Mouse (Mus musculus) cerebellum, adult (tissue): Measurements from ENCODE around the gene Mfsd6l.

Experiments used
- ATAC-seq: cut with Nextera tagmentation; 2 replicates; pipeline ENCODE4 v1.9.2; 2017; ENCODE audit warnings: mild to moderate bottlenecking, moderate library complexity, mixed read lengths; ENCODE audit not compliant: insufficient number of reproducible peaks, low FRiP score, low TSS enrichment

Mfsd6l gene

DNA sequence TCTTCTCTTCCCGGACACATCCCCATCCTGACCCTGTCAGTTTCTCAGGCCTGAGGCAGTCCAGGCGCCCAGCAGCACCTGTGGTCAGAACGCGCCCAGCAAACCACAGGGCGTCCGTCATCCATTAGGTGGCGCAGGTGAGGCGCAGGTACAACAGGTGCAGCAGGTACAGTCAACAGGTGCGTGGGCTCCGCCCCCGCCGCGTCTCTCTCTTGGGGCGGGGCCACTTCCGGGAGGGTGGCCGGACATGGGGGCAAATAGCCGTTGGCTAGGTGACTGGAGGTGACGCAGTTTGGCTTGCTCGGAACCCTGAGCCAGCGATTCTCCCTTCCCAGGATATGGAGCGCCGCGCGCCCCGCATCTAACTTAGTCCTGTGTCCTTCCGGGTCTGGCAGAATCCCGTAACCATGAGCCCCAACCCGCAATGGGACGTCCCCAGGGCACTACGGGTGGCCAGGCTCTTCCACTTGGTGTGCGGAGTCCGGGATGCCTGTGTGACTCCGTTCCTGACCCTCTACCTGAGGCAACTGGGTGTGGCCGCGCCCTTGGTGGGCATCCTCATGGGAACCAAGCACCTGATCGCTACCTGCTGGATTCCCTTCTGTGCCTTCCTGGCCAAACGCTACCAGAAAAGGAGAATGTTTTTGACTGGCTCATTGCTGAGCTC, at the start of gene Mfsd6l:
Mfsd6l (plus strand) TSS at position 269 of the 667 bp plus-strand sequence.
- ATAC-seq: no peak

DNA sequence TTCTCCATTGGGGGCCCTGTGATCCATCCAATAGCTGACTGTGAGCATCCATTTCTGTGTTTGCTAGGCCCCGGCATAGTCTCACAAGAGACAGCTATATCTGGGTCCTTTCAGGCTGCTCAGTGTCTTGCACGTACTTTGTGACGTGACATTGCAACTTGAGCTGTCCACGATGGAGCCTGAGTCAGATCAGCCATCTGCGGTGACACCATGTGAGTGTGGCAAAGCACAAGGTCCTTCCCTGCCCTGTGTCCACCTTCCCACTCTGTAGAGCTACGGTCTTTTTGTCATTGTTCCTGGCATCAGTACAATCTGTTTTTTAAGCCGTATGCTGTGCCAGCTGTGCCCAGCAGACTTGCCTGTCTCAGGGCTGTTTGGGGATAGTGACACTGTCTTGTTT, 48.7 kb upstream of the Mfsd6l start:
- ATAC-seq: no peak

GRCm38 (mm10) chr11:68508619-68509018, 47.4 kb upstream of the Mfsd6l start:
- no peak for ATAC-seq

DNA sequence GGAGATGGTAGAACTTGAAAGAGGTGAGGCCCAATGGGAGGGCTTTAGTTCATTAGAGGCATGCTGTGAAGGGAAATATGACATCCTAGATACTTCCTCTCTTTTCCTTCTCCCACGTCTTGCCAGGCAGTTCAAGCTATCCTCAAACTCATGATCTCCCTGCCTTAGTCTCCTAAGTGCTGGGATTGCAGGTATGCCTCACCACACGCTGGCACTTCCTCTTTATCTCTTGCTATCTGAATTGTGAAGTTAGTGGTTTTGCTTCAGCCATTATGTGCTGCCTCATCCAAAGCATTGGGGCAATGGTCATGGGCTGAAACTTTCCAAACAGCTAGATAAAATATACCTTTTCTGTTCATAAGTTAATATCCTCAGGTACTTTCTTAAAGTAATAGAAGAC, 46.8 kb upstream of the Mfsd6l start:
- ATAC-seq: no peak

- no peak for ATAC-seq
Measured at GRCm38 (mm10) chr11:68513969-68514368, 42.0 kb upstream of the Mfsd6l start.

- ATAC-seq: no peak
Measured at GRCm38 (mm10) chr11:68519362-68519761, 36.6 kb upstream of the Mfsd6l start.

GRCm38 (mm10) chr11:68519815-68520214, 36.2 kb upstream of the Mfsd6l start:
- ATAC-seq: no peak

- no peak for ATAC-seq
Measured at GRCm38 (mm10) chr11:68520439-68520838, 35.5 kb upstream of the Mfsd6l start.

DNA sequence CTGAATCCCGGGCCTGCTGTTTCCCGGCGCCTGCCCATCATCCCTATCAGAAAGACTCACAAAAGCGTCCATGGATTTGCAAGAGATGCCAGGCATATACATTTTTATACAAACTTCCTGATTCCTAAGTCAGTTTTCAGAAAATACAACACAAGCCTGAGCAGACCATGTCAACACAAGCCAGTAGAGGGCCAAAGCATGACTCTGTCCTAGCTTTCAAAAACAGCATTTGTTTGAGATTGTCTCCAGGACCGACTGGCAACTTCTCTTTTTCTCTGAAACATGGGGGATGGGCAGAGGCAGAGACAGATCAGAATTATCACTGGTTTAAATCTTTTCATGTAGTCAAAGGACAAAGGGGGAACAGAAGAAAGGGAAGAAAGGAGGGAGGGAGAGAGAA, 34.6 kb upstream of the Mfsd6l start:
- ATAC-seq: no peak

DNA sequence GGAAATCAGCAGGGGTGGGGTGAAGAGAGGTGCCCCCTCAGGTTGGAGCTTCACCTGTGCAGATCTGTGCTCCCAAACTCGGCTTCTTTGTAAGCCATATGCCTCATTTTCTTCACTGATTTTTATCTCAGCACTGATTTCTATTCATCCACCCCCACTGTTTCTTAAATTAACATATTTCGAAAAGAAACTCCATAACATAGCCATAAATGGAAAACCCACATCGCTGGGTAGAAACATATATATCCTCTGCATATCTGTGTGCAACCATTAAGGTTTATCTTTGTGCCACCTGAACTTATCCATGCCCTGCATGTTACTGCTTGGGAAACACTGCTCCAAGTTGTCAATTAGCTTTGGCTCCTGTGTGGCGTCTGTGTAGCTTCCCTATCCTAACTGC, 29.5 kb upstream of the Mfsd6l start:
- ATAC-seq: no peak

- ATAC-seq: peak; percentile 83
Measured at GRCm38 (mm10) chr11:68531066-68531806, 24.8 kb upstream of the Mfsd6l start.

- no peak for ATAC-seq
Measured at GRCm38 (mm10) chr11:68531941-68532535, 23.9 kb upstream of the Mfsd6l start.

GRCm38 (mm10) chr11:68532773-68533172, 23.2 kb upstream of the Mfsd6l start:
- no peak for ATAC-seq

DNA sequence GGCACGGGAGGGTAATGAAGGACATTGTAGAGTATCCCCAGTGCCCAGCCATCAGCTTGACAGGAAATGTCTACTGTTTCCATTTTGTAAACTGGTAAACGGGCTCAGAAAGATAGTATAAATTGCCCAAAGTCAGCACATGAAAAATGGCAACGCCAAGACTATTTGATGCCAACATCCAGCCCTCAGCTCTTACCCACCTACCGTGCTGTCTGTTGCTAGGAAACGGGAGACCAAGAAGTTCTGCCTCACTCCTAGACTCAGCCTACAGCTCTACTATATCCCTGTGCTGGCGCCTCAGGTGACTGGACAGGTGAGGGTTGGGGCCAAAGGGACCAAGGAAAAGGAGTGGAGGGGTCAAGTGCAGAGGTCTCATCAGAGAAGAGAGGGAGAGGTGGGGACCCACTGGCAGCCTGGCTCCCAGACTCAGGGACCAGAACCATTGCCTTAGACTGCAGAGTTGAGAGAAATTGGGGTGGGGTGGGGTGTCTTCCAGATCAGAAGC, 22.0 kb upstream of the Mfsd6l start:
- no peak for ATAC-seq

GRCm38 (mm10) chr11:68536026-68536425, 20.0 kb upstream of the Mfsd6l start:
- no peak for ATAC-seq

- ATAC-seq: no peak
Measured at GRCm38 (mm10) chr11:68536465-68536864, 19.5 kb upstream of the Mfsd6l start.

DNA sequence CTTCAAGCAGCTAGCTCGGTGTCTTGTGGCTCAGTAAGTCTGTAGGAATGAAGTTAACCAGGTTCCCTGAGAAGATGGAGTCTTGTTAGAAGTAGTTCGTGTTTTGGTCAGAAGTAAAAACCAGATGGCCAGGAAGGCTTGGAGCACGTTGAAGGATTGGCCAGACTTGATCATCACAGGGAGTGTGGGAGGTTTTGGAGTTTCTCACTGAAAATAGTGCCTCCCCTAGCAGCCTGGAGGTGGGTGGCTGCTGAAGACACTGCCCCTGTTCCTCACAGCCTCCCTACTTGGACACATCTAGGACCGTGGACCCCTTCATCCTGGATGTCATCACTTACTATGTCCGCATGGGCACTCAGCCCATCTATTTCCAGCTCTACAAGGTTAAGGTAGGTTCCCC, 16.4 kb upstream of the Mfsd6l start:
- ATAC-seq: no peak

DNA sequence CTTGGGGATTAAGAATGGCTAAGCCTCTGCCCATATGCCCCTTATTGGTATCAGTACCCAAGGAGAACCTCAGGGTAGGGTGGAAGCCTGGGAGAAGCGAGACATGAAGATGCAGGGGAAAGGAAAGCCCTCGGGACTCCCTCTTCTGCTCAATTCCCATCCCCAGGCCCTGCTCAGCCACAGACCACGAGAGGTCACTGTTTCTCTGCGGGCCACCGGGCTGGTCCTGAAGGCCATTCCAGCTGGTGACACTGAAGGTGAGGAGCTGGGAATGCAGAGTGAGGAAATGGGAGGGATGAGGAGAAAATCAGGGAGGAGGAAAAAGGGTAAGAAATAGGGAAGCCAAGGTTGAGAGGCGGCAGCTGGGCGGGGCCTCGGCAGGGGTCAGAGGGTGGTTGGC, 11.4 kb upstream of the Mfsd6l start:
- no peak for ATAC-seq

DNA sequence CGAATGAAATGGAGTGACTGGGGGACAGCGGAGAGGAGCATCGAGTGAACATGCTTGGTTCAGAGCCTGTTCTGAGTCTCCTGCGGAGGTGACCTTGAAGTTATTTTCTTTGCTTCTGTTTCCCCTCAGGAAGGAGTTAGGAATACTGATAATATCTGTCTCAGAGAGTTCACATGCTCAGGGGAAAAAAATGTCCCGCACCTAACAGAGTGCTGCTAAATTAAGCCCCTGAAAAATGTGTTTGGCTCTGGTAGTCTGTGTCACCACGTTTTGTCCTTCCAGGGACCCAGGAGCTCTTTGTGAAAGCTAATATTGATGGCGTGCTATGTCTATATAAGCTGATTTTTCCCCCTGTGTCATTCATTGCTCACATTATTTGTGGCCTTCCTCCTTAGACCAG, 10.8 kb upstream of the Mfsd6l start:
- ATAC-seq: no peak

DNA sequence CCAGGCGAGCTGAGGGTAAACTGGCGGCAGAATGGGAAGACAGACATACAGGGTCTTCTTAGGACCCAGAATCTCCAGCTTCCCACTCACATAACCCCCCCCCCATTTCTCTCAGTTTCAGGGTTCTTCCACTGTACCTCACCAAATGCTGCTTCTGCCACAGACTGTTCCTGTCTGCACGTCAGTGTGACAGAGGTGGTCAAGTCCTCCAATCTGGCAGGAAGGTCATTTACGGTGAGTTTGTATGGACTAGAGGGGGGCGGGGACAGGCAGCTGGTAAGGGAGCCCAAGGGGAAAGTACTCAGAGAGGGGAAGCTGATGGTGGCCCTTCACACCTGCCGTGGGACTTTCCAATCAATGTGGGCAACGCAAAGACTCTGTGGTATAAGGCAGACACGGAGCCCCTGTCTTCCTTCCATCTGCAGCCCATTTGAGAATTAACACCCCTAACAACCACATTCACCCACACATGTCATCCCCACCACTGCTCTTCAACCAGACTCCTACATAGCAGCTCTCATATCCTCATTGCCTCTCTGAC, 10.2 kb upstream of the Mfsd6l start:
- ATAC-seq: no peak

DNA sequence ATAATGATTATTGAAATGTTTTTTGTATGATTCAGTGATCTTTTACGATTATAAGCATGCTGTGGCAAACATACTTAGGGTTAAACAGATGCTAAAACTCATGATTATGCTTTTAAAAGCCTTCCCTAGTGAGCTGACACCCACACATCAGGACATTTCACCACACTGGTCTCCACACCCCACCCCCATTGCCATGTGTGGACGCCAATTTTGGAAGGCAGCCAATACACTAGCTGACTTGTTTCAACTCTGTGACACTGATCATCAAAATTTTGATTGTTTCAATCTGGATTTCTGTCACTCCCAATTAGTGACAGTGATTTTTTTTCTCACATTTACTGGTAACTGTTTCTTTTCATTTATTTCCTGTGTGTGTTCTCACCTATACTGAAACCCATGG, 8.5 kb upstream of the Mfsd6l start:
- no peak for ATAC-seq
